Mouse (Mus musculus) retina, postnatal 1 day (tissue): ENCODE data around the gene Snx1.
A peak's percentile ranks its signal among the peaks of the same experiment; 100 is the strongest.

Experiments
- DNase-seq: peaks from one replicate; pipeline ENCODE4 v3.0.0-alpha.2; 2012

Gene Snx1

DNA sequence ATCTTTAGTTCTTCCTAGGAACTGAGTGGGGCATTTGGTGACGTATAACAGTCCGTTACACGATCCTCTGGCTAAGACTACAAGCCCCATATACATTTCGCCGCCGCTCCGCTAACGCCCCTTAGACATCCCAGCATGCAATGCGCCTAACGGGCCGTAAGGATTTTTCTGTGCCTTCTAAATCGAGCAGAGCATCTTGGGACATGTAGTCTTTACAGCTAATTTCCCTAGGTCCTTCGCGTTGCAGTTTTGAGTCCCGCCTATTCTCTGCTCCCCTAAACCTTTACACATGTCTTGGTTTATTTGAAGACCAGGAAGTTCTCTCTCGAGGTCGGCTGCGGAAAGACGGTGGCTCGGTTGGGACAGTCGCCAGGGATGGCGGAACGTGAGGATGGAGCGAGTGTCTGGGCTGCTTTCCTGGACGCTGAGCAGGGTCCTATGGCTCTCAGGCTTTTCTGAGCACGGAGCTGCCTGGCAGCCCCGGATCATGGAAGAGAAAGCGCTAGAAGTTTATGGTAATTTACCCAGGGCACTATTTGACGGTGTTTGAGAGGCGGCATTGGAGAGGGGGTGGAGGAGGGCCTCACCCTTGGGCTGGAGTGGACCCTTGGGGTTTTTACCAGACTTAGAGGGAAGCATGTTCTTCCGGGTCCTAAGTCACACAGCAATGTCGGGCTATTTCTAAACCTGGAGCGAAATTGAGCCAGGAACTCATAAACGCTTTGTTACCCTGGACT lies at the start of gene Snx1, which contains the start of gene Ciao2a:
Gene Snx1, minus strand, starts transcription at position 132 of the 737 bp plus-strand sequence.
Gene Ciao2a, plus strand, starts transcription at position 156 of the 737 bp plus-strand sequence.
- peak; percentile 98 for DNase-seq

DNA sequence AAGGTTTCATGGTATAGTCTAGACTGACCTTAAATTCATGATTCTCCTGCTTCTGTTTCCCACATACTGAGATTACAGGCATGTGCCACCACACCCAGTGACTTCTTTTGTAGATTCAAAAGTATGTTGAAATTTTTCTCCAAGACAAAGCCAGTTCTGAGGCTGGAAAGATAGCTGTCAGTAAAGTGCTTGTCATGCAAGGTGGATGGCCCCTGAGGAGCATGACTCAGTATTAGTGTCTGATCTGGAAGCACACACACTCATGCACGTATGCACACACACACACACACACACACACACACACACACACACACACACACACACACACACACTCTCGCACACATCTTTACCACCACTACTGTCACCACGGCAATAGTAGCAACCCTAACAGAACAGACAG lies 48.6 kb upstream of the Snx1 start:
- no peak for DNase-seq

DNA sequence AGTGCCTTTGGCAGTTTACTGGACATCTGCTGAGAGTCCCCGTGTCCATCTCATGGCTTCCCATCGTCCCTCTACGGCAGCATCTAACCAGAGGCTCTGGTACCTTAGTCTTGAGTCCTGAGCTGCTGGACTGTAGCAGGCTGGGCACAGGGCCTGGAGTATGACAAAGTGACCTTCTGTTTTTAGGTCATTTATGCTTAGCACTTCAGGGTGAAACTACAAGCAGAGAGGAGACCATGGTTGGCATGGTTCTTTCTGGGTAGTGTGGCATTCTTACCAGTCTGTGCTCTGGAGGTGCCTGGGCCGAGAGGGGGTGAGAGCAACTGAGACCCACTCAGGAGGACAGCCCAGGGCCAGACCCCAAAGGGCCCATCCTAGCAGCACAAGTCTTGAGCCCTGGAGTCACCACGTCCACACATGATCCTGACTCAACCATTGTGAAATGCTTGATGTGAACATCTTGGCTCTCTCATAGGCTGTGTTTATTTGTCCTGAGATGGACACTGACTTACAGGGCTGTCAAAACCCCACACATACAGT lies 47.0 kb upstream of the Snx1 start:
- no peak for DNase-seq

DNA sequence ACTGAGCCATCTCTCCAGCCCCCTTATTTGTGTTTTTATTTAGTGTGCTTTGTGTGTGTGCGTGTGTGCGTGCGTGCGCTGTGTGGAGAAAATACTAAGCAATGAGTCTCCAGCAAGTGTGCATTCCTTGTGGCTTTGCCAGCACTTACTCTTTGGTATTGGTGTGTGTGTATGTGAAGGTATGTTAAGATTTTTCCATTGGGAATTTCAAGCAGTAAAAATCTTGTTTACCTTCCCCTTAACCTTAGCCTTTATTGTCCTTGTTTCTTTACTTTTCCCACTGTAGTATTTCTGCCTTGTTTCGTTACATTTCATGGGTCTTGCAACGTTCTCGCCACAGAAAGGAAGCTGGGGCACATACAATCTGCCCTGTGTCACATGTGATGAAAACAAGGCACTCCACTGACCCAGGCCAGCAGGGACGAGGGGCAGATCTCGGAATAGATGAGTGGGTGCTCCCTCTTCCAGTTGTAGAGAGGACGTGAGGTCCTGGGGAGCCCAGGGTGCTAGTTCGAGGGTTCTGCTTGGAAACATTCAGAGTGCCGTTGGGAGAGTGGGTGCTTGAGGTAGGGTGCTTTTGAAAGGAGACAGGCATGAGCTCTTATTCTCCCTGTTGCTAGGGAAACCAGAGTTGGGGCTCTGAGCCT lies 45.0 kb upstream of the Snx1 start:
- DNase-seq, result no peak

DNA sequence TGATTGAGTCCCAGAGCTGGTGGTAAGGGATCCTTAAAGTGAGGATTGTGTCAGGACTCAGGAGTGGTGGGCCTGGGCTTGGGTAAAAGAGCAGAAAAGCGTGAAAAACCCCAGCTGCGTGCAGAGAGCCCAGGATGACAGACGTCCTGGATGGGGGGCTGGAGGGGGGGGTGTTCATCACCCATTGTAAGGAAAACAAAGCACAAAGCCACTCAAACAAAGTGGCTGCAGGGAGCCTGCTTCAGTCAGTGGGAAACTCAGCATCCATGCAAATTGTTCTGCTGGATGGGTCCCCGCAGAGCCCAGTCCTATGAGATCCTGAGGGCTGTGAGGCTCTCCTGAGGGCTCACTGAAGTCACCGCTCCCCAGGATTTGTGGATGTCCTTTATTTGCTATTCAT lies 44.1 kb upstream of the Snx1 start:
- DNase-seq, result peak; percentile 81

DNA sequence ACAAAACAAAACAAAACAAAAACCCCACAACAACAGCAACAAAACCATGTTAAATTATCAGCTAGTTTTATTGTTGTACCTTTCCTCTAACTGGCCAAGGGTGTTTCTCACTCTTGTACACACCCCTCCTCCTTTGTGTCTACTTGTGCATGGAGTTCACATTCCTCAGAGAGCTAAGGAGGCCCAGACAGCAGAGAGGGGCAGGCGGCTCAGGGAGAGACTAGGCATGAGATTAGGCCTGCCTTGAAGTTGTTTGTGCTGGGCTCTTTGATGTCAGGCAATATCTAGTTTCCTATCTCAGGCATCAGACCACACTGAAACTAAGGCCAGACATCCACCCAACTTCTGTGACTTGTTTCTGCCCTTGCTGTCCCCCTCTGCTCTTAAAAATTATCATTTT lies 41.8 kb upstream of the Snx1 start:
- DNase-seq, result no peak

DNA sequence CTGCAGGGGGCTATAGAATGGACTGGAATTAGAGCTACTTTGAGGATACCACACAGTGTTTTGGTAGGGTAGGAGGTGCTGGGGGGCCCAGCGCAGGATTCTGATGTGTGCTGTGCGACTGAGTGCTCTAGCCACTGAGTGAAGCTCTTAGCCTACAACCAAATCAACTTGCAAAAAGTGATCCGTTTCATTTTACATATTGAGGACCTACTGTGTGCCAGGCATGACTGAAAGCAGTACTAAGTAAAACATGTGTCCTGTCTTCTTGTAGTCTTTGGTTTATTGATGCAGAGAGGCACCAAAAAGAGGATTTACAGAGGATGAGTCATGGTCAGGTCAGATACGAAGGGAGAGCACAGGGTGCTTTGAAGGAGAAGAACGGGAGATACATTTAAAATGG lies 40.8 kb upstream of the Snx1 start:
- DNase-seq, result no peak

DNA sequence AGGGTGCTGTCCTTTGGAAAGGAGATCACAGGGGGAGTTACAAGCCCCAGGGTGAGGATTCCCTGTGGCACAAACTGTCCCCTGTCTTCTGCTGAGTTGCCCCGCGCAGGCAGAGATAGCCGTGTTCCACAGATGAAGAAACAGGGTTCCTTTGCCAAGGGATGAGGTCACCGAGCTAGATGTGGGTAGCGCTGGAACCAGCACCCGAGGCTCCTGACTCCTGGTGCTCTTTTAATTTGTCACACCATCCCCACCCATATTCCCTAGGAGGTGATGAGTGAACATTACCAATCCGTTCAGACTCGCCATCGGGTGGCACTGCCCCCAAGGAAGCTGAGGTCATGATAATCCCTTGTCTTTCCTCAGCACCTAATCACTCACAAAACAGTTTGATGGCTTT lies 36.6 kb upstream of the Snx1 start:
- DNase-seq, result no peak

DNA sequence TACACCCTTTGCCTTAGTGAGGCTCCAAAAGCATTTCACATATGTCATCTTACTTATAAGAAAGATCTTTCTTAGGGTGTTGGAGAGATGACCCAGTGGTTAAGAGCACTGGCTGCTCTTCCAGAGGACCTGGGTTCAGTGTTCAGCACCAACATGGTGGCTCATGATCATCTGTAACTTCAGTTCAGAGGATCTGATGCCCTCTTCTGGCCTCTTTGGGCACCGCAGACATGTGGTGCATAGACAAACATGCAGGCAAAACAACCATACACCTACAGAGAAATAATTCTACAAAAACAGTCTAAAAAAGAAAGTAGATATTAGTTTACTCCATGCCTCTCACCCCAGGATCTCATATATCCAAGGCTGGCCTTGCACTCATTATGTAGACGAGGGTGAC lies 33.8 kb upstream of the Snx1 start:
- no peak for DNase-seq

DNA sequence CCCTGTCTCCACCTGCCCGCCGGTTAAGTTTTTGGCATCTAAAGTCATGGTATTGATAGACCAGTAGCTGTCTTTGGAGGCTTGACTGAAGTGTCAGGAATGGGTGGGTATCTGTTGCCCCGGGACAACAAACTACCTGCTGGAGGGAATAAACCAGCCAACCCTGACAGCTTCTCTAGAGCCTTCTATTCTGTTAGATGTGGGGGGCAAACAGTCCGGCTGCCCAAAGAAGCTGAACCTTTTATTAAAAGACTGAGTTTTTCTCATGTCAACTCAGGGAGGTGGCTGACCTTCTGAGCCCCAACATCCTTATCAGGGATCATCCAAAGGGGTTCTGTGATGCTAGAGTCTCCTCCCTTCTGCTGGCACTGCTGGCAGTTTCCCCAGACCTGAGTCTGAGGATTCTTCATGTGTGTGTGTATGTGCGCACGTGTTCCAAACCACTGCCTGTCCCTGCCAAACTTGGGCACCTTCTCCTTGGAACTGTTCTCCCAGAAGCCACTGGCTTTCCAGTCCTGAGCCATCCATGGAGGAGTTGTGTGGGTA lies 32.6 kb upstream of the Snx1 start:
- no peak for DNase-seq

DNA sequence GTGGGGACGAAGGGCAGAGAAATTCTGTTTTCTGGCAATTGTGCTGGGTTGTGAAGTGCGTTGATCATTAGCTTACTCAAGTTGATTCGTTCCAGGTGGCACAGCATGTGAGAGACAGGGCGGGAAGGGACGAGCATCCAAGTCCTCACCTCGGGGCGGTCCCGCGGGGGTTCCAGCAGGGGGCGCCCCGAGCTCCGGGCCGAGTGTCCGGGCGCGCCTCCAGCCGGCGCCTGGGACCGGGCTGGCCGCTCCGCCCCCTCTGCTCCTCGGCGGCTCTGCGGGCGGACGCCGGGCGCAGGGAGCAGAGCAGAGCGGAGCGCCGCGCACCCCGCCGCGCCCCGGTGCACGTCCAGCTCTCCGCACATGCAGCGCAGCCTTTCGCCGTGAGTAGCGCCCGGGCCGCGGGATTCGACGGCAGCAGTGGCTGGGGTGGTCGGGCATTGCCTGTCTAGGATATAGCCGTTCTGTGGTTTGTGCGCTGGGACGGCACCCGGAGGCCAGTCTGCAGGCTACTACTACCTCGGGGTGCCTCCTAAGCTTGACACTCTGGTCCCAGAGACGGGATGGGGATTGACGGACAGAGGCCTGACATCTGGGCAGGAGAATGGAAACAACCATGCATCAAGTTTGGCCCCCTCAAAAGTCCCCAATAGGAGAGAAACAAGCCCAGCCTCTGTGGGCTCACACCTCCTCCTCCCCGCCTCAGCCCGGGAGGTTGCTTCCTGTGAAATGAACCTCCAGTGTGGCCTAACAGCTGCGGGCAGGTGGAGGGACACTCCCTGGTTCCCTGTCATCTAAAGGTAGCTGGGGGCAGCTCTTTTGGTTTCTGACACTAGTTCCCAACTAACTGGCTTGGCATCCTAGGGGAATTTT lies 31.8 kb upstream of the Snx1 start, which contains the start of gene Dapk2:
Gene Dapk2, plus strand, starts transcription at position 266 of the 873 bp plus-strand sequence.
- DNase-seq, result peak; percentile 85

DNA sequence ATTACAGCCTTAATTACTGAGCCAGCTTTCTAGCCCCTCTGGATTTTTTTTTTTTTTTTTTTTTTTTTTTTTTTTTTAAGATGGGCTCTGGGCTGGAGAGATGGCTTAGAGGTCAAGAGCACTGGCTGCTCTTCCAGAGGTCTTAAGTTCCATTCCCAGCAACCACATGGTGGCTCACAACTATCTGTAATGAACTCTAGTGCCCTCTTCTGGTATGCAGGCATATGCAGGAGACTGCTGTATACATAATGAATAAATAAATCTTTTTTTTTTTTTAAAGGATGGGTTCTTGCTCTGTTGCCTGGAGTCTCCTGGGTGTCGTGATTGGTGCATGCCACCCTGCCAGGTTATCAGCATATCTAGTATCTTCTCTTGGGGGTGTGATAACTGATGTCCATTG lies 29.1 kb upstream of the Snx1 start:
- DNase-seq, result no peak

DNA sequence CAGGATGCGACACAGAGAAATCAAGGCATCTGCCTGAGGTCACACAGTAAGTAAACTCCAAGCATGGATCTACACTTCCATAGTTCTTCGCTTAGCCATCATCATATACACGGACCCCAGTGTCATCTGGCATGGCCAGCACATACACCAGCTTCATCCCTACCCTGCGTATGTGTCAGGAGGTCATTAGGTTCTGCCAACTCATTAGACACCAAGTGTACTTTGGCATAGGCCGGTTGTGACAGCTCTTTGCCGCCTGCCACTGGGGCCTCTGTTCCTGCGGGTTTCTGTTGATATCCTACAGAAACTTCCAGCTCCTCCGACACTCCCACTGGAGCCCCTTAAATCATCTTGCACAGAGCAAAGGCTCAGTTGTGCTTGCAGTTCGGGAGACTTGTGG lies 27.6 kb upstream of the Snx1 start:
- DNase-seq, result no peak

DNA sequence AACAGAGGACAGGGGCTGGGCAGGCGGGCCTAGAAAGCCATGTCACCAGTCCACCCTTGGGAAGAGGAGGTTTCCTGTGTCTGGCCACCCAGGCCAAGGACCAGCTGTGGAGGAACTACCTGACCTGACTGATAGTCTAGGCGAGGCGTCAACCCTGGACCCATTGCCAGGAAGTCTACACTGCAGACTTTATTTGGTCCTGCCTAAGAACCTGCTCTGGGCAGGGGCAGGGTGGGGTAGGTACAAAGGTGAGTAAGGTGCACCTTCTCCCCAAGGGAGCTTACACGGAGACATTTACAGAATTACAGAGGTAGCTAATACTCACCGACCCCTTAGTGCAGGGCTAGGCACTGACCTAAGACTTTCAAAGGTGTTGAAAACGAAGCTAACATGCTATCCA lies 27.2 kb upstream of the Snx1 start:
- DNase-seq, result no peak

DNA sequence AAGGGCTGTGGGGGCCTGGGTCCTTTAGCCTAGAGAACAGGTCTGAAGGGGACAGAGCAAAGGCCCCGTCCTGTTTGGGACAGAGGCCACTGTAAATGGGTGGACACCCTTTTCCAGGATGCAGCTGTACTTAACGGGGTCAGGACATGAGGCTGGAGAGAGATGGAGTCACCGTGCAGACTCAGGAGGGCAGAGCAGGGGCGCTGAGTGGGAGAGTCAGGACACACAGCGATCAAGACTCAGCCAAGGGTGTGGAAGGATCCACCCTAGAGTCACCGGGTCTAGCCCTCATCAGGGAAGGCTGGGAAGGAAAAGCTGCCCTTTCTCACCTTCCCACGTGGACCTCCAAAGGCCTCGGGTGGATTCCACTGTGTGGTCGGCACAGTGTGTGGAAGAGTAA lies 25.6 kb upstream of the Snx1 start:
- no peak for DNase-seq

DNA sequence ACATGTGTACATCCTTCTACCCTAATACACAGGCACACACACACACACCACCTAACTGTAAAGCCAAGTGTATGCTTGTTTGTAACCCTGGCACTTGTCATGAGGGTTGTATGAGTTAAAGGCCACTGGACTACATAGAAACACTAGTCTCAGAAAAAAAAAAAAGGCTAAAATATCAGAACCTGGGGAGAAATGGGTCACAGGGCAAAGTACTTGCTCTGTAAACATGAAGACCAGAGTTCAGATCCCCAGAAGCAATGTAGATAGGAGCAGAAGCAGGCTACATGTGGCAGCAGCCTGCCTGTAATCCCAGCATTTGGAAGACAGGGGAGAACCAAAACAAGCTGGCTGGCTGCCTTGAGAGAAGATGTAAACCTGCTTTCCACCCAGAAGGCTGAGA lies 19.8 kb upstream of the Snx1 start:
- no peak for DNase-seq

DNA sequence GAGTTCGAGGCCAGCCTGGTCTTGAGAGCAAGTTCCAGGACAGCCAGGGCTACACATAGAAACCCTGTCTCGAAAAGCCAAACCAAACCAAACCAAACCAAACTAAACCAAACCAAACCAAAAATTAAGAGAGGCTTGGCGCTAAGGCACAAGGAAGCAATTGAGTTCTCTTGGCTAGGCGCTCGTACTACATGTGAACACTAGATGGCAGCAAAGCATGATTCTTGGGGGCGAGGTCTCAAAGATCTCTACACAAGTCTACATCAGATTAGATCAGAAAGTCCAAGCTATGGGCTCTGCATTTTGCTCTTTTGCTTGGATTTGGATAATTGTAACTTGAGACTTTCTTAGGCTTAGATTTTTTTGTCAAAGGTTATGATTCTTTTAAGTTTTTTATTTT lies 17.9 kb upstream of the Snx1 start:
- DNase-seq, result peak; percentile 83

DNA sequence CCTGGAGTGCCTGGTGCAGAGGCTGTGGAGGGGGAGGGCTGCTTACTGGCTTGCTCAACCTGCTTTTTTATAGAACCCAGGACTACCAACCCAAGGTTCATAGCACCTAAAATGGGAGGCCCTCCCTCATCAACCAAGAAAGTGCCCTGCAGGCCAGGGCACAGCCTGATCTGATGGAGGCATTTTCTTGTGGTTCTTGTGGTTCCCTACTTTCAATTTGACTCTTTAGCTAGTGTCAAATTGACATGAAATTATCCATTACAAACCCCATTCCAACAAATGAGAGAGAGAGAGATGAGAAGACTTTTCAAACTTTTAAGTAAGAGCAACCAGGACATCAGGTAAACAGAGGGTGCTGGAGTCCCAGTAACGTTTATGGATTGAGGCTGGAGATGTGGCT lies 15.9 kb upstream of the Snx1 start:
- no peak for DNase-seq

DNA sequence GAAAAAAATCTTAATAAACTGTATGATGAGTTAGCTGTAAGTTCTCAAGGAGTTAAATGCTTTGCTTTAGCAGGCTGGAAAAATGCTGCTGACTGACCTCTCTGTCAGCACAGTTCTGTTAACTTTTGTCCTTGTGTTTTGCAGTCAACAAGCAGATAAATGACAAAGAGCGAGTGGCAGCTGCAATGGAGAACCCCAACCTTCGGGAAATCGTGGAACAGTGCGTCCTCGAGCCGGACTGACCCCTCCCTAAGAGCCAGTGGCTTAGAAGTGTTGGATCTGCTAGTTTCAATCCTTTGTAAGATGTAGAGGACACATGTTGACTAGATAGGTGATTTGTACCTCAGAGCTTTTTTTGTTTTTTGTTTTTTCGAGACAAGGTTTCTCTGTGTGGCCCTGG lies 11.8 kb upstream of the Snx1 start:
- DNase-seq, result no peak

DNA sequence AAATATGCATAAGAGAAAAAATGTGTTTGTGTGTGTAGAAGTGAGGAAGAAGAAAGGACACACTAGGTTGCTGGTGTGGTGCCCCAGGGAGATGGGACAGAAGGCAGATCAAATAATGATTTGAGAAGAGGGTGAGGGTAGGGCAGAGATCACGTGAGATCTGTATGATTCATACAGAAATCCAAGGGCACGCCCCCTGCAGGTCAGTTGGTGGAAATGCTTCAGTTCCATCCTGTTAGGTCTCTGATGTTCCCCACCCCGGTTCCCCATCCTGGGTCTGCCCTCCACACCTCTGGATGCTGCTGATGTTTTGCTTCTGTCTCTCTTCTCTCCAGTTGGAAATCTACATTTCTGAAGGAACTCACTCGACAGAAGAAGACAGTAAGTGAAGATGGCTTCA lies 9.6 kb upstream of the Snx1 start:
- DNase-seq, result peak; percentile 39

DNA sequence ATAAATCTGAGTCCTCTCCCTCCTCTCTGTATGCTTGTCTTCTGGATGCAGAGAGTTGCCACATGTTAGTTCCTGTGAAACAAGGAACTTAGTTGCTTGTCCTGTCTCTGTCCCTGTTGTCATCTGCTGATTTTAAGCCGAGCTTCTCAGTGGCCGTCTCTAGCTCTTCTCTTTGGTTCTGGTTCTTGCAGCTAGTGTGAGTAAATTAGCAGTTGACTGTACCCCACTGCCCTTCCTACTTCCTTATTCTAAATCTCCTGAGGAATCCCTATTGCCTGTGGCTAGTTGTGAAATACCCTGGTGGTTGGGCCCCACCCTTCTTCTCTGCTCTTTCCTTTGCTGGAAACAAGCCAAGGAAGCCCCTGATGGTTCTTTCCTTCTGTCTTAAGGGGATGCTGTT lies 5.1 kb upstream of the Snx1 start:
- DNase-seq, result no peak

DNA sequence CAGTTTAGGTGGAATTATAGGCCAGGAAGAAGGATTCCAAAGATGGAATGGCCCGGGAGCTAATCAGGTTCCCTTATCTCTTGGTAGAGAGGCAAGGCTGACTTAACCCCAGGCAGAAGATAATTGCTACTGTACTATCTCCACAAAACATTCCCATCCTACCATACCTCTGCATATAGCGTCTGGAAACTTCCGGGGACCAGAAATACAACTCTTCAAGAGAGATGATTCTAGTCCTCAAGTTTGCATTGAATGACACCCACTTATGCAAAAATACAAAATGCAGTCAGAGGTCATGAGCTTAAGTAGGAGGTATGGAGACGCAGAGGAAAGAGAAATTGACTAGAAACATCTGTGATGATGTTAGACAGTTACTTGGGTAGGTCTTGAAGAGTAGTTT lies 1.5 kb upstream of the Snx1 start:
- DNase-seq, result no peak

DNA sequence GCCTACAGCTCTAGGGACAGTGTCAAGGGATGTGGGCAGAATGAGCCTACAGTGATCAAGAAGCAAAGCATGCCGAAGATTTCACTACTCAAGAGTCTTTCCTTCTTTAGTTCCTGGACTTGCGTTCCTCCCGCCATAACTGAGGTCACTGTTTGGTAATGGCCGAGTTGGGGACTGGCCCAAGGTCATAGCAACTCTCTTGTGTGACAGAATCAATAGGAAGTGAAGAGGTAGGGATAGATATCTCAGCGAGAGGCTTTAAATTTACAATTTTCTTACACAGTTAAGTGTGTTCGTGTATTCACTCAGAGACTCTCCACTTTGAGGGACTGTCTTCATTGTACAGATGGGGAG lies 783 bp upstream of the Snx1 start:
- no peak for DNase-seq
